Mouse (Mus musculus): ENCODE measurements around the gene Il12rb1.

Gene Il12rb1

DNA sequence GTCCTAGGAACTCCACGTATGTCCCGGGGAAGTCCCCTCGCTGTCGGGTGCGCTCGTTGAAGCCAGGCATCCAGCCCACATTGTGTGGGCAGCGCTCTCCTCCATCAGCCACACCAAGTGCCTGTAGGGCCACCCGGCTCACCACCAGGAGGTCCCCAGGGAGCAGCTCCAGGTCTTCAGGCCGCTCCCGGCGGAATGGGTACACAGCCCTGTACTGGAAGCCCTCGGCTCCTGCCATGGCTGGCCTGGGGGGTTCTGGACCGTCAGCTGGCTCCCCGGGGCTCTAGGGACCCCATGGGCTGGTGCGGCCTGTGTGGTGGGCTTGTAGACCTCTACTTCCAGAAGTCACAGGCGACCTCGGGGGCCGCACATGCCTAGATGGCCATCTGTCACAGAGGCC lies 33.5 kb upstream of the Il12rb1 start:
- peak; percentile 77 for DNase-seq

DNA sequence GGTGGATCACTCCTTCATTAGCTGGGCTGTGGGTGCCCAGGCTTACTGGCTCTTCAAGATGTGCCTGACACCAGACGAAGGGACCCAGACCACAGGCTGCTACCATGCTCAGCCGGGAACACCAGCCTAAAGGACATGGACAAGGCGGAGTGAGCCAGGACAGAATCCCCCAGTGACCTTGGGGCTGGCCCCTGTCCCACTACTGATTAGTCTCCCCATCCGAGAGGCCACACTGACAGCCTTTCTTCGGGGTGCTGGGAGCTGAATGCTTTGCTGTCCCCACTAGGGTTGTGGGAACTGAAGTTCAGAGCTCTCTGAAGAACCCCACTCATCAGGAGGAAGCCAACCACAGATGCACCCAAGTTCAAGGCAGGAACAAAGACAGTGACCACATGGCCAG lies 33.0 kb upstream of the Il12rb1 start:
- DNase-seq, result no peak

DNA sequence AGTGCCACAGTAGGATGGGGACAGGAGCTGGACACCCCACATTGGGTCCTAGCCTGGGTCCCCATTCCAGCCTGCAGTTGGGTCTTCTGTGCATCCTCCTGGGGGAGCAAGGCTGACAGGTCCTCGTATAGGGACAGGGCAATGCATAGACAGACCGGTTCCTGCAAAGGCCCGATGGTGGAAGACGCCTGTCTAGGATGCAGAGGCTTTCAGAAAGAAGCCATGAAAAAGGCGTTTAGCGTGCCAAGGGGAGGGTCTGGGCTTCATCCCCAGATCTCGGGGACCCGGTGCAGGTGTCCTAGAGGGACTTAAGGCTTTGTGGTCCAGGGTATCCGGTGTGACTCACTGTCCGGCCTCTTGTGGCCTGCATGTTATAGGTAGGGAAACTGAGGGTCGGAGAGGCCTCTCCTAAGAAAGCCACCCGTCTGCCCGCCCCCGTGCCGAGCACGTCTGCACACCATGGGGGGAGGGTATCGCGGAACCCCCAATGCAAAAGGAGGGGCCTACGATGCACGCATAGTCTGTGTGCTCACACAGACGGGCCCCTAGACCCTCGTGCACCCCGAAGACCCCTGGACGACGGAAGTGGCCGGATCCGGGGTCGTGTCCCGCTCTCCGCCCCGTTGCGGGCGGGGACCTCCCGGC lies 32.3 kb upstream of the Il12rb1 start:
- peak; percentile 81 for DNase-seq

DNA sequence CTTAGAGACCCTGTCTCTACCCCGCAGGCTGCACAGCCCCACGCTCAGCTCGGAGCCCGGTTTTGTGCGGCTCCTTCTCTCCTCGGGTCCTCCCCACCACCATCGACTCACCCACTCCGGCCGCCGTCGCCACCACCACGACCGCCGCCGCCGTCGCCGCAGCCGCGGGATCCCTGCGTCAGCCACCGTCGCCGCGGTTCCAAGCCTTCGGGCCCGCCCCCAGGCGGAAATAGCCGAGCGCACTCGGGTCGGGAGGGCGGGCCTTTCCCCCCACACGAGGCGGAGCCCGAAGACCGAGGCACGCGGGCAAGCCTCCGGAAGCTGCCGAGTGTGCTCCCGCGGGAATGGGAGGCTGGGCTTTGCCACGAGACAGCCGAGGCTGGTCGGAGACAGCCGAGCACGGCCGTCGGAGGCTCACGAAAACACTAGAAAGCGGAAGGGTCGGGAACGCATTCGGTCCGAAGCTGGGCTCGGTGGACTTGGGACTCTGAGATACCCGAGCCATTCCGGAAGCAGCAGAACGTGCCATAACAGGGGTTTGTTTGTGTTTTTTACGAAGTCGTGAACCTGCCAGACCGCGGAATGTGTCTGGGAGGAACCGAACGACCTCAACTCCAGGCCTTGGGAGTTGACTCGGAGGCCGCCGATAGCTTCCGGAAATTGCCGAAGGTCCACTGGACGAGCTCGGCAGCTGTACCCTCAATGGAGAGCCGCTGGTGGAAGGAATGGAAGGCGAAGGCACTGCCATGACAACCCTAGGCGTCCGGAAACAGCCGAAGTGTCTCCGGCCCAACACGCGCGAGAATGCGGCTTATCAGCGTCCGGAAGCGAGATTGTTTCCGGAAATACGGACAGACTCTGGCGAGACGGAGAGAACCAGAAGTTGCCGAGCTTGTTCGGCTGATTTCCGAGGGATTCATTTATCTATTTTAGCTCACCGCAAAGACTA lies 31.5 kb upstream of the Il12rb1 start, which contains the start of gene Pik3r2:
Gene Pik3r2, minus strand, starts transcription at position 218 of the 949 bp plus-strand sequence.
- peak; percentile 98 for DNase-seq

DNA sequence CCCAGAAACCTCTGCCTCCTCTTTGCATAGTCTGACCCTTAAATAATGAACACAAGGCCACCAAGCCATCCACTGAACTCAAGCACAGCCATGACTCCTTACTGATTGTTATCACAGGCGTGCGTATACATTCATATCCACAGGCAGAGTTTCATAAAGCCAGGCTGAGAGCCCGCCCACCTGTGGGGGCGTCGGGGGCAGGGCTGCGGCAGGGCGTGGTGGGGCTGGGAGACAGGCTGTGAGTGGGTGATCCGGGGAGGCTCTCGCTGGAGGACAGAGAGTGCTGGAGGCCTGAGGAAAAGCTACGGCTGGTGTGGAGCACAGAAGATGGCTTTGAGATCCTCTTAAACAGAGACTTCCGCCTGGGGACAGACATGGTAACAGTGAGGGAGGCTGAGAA lies 28.2 kb upstream of the Il12rb1 start:
- no peak for DNase-seq

DNA sequence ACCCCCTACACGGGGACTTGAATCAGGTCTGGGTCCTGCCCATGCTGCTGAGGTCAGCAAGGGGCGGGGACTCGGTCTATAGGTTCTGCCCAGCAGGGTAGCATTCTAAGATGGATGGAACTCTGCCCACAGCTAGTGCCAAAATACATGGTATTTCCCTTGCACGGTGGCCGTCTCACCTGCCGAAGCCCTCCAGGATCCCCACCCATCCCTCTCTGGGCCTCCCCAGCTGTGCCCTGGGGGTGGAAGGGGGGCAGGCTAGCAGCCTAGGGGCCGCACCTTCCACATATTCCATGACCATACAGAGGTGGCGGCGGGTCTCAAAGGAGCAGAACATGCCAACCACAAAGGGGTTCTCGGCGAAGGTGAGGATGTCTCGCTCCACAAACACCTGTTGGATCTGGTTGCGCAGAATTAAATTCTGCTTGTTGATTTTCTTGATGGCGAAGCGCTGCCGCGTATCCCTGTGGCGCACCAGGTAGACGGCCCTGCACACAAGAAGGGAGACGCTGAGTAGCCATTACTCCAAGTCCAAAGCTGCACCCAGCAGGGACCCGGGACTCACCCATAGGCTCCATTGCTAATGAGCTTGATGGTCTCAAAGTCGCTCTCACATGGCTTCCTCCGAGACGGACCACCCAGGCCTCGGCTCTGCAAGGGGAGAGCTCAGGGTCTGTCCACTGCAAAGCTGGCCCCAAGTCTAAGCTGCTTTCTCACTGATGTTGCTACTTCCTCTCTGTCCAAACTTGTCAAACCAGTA lies 21.8 kb upstream of the Il12rb1 start:
- peak; percentile 66 for DNase-seq

DNA sequence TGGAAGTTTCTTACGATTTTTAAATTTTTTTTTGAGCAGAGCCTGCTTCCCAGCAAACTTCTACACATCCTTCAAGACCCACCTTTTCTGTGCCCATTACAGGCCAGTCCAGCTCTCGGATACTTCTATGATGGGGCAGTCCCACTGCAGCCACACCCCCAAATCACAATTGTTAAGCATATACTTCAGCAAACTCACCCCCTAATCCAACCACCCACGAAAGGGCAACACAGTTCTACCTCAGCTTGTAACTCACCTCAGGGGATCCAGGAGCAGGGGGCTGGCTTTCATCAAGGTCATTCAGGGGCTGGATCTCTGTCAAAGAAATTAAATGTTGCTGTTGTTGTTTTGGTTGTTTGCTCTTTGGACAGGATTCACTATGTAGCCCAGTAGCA lies 21.2 kb upstream of the Il12rb1 start:
- DNase-seq, result peak; percentile 61

DNA sequence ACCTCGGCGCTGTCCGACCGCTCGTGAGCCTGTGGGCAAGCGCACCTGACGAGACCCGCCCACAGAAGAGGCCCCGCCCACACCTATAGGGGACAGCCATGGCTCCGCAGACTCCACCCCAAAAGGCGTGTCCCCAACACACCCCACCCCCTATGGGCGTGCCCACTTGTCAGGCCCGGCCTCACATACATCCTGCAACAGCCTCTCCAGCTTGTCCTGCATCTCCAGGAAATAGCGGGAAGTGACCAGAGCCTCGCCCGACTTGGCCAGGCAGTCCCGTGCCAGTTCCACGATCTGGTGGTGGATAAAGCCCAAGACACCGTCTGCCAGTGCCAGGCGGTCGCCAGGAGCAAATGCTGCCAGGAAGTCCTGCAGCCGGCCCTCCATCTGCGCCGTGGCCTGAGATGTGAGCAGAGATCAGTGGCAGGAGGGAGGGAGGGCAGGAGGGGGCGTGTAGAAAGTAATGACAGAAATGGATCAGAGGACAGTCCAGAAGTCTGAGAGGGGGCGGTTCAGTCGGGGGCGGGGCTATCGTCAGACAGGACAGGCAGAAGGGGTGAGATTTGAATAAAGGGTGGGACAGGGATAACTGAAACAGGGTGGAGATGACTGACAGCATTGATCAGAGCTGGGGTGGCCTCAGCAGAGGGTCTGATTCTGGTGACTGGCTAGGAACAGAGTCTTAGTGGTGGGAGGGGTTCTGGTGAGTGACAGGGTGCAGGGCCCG lies 20.1 kb upstream of the Il12rb1 start:
- DNase-seq, result peak; percentile 96

DNA sequence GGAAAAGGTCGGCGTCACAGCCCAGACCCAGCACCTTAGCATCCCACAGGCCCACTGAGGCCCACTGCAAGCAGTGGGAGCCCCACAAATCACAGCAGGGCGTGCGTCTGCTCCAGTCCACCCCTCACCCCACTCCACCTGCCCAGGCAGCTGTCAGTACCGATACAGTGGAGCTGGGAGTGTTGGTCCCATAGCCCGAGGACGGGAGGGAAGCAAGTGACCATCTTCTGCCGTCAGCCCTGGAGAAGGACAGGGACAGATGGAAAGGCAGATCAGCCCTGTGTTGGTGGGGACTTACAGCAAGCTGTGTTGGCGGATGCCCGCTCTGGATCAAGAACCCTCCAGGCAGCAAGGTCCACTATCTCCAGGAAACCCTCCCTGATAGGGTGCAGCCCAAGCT lies 19.2 kb upstream of the Il12rb1 start:
- peak; percentile 61 for DNase-seq

DNA sequence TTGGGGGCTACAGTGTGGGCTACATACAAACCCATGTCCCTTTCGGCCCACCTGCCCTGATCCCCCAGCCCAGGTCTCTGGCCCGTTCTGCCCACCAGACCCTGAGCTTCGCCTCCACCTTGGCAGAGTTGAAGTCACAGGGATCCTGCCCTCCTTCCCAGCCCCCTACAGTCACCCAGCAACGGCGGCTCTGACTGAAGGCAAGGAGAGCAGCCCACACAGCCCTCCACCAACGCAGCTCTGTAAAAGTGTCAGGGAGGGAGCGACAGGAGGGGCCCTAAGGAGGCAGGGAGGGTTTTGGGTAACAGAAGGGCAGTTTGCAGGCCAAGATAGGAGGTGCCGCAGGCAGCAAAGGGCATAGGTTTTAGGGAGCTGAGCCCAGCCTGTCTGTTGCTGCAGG lies 17.4 kb upstream of the Il12rb1 start:
- DNase-seq, result peak; percentile 60

DNA sequence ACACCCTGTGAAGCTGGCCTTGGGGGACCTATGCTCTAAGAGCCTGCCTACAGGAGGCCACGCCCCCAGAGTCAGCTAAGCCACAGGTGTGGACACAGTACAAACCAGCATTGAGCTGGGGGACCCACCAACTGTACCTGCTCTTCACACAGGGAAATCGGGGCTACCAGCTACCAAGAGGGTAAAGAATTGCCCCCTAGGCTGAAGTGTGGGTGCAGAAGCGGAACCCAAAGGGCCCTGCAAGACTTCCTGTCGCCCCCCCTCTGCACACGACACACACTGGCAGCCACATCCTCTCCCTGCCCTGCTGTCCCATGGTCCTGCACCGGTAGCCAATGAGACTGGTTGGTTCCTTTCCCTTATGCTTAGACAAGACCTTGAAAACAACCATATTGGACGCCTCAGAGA lies 17.0 kb upstream of the Il12rb1 start:
- no peak for DNase-seq

DNA sequence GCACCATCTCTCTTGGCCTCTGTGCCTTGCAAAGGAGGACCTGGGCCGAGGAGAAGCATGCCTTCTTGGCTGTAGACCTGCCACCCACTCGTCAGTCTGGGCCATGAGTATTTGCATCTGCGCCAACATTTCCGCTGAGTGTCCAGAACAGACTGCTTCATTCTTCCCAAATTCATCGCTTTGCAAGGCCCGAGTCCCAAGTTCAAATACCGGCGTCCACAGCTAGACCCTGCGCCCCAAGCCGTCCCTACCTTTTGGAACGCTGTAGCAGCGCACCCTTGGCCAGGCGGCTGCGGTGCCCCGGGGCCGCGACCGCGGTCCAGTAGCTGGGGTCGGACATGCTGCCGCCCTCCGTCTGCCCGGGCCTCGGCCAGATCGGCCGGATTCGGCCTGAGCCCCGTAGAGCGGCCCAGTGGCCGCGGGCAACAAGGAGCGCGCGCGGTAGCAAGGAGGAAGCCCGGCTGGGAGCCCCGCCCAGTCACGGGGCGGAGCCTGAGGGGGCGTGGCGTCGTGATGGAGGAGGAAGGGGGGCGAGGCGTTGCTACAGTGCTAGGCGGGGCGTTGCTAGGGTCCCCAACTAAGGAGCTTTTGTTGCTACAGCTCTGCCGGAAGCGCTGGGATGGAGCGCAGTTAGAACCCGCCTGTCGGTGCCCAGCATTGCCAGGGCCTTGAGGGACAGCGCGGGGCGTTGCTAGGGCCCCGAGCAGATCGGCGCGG lies 16.1 kb upstream of the Il12rb1 start:
- DNase-seq, result peak; percentile 91

DNA sequence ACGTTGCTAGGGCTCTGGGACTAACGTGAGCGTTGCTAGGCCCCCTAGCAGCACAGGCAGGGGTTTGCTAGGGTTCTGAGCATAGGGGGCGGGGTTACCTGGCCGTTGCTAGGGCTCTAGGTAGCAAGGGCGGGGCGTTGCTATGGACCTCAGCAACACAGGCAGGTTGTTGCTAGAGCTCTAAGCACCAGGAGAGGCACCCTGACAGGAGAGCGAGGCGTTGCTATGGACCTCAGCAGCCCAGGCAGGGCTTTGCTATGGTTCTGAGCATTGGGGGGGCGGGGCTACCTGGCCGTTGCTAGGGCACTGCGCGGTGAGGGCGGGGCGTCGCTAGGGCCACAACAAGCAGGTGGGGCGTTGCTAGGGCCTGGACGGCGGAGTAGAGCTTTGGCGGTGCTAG lies 15.5 kb upstream of the Il12rb1 start:
- peak; percentile 86 for DNase-seq

DNA sequence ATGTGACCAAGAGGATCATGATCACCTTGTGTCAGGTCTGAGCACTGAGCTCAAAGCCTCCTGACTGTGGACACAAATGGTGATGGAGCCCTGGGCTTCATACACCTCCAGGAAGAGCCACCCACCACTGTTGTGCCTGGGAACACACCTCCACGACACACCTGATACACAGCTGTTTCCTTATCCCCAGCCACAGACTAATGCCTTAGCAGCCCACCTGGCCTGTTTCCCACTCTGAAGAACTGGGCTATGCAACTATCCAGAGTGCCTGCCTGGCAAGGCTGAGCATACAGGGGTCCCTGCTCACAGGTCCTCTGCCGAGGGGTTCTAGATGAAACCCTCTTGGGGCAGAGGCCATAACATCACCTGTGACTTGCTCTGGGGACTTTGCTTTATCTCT lies 14.0 kb upstream of the Il12rb1 start:
- DNase-seq, result peak; percentile 53

DNA sequence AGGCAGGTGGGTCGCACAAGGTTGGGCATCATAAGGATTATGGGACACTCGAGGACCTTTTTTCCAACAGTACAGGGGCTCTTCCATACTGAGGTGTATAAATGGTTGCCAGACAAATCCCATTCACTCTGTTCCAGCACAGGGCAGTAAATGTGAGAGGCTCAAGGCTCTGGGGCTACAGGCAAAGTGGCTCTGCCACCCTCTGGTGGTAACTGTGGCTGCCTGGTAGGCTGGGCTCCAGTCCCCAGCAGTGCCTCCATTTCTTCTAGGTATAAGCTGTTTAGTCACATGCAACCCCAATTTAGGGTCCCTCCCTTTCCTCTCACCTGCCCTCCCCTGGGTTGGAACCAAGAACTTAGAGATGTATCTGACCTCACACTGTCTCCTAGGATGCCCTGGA lies 12.9 kb upstream of the Il12rb1 start:
- DNase-seq, result peak; percentile 42

DNA sequence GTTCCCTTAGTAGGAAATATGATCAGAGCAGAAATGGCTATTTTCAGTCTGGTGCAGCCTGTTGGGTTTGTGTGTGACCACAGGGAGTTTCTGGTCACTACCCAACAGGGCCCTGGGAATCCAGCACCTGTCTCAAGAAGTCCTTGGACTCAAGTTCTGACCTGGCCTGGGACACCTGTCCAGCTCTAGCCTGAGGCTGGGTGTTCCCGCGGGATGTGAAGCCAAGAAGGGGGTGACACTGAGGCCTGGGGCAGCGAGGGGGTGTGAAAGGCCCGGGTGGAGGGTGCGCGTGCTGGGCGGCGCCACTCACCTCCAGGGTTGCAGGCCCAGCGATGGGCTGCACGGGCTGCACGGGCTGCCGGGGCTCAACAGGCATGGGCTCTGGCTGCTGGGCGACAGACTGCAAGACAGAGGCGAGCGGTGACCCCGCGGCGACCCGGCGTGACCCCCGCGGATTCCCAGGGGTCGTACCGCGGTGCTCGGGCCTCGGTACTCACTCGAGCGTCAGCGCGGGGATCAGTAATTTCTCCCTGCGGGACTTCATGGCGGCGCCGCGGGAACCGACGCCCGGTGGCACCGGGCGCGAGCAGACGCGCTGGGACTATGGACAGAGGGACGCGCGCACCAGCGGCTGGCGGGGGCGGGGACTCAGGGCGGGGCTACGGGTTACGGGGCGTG lies 11.7 kb upstream of the Il12rb1 start:
- DNase-seq, result no peak

DNA sequence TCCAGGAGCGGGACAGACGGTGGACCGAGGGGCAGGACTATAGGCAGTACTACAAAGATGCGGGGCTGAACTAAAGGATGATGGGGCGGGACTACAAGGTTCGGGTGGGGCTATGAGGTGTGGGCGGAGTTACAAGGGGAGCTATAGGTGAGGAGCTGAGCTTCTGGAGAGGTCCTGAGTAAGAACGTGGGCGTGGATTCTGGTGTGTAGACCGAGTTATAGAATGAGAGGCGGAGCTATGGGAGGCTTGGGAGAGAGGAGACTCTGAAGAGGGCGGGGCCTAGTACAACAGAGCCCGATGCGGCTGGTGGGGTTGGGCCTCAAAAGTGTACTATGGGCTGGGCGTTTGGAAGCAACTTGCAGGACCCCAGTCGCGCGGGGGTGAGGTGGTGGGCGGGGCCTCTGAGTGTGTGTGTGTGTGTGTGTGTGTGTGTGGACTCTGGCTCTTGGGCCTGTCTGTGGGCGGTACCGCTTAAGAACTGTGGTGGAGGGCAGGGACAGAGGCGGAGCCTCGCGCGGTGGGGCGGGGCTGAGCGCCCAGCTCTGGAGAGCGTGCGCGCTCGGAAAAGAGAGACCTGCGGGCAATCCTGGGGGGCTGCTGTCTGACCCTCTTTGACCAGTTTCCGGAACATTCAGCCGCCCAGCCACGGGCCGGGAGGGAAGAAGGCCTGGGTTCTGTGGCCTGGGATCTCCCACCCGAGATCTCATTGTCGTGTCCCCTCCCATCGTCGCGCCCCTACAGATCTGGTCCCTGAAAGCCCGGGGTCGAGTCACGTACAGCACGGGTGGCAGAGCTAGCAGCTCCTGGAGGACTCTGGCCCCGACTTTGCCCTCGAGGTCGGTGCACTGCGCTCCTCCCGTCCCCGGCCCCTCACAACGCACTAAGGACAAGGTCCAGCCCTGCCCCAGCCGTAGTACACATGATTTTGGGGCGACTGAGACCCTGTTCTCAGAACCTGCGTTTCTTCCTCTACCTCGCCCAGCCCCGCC lies 10.9 kb upstream of the Il12rb1 start:
- DNase-seq, result peak; percentile 92

DNA sequence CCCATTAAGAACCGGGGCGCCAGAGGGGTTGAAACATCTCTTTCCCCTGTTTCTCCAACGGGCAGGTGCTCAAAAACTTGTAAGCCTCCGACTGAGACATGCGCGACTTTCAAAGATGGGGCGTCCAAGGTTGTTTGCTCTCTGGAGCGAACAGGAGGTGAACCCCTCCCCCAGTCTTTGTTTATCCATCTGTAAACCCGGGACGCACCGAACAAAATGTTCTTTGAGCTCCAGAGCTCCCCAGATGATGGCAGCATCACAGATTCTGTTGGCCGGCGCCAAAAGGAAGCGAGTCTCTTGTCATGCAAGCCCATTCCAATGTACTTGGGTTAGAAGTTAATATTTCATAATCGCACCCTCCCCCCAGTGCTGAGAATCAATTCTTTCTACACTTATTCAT lies 10.0 kb upstream of the Il12rb1 start:
- DNase-seq, result peak; percentile 60

DNA sequence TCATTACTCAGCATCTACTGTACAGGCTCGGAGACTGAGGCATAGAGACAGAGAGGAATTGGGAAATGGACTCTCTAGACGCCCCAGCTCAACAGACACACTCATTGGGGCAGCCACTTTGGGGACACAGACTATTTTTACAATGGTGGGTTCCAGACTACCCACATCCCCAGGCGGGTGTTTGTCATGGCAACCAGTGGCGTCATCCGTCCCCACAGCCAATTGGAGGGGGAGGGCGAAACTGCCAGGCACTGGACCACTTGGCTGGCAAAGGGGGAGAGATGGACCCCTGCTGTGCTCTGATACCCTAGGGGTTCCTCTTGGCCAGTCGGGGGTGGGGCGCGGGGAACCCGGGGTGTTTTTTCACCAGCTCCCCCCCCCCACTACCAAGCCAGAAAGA lies 7.6 kb upstream of the Il12rb1 start:
- DNase-seq, result peak; percentile 25

DNA sequence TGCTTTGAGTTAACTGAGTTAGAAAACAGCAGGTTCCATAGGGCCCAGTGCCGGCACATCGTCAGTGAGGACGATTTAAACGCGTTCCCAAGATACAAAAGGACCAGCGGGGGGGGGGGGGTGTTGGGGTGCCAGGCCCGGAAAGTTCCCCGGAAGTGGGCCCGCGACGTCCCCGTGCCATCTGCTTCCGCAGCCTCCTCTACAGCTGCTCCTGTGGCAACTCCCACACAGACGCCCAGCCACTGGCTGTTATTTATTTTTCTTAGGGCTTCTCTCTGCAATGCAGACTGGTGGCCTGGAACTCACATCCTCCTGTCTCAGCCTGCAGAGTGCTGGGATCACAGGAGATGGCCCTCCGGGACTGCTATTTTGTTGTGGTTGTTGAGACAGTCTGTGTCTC lies 7.1 kb upstream of the Il12rb1 start:
- no peak for DNase-seq

All from cerebellum, adult 9-11 months (tissue).